Mouse (Mus musculus) ES-E14 (cell line): Measurements from ENCODE around the gene Dedd2. TPM values are rescaled to one million over a fixed set of nuclear protein-coding genes. Genes with fewer than 3 reads are reported as not detected.
A peak's percentile ranks its signal among the peaks of the same experiment; 100 is the strongest.

ENCODE experiments used
- DNase-seq: peaks from one replicate; pipeline ENCODE4 v3.0.0-alpha.2; 2013; ENCODE audit warnings: low read depth, low spot score
- H3K27ac ChIP-seq: 2 replicates; pipeline ENCODE4 v1.5.1; 2012; ENCODE audit warnings: low read depth, mild to moderate bottlenecking, low read length, moderate library complexity, mixed read lengths; ENCODE audit not compliant: poor library complexity, insufficient read depth, severe bottlenecking
- H3K36me3 ChIP-seq: 2 replicates; pipeline ENCODE4 v1.6.1; 2012; ENCODE audit warnings: mild to moderate bottlenecking, low read length, moderate library complexity, mixed read lengths; ENCODE audit not compliant: control insufficient read depth, poor library complexity, insufficient read depth, severe bottlenecking
- H3K4me1 ChIP-seq, 2 experiments: fragments of 150-350 bp in 1 of 2; sonication (generic) in 1 of 2; 2 replicates each; pipeline ENCODE4 v1.6.1; 2012; ENCODE audit warnings: low read length in 2 of 2, mild to moderate bottlenecking in 1 of 2, mixed read lengths in 1 of 2; ENCODE audit not compliant: control insufficient read depth in 2 of 2, insufficient read depth in 2 of 2, poor library complexity in 1 of 2
- H3K4me3 ChIP-seq, 2 experiments: fragments of 150-350 bp in 1 of 2; sonication (generic) in 1 of 2; 2 replicates each; pipeline ENCODE4 v1.5.1; 2012; ENCODE audit warnings: low read length in 2 of 2, low read depth in 1 of 2, mild to moderate bottlenecking in 1 of 2, mixed read lengths in 1 of 2; ENCODE audit not compliant: insufficient read depth in 1 of 2, poor library complexity in 1 of 2, severe bottlenecking in 1 of 2
- H3K9ac ChIP-seq: 2 replicates; pipeline ENCODE4 v1.6.1; 2012; ENCODE audit warnings: low read depth, mild to moderate bottlenecking, low read length, mixed read lengths; ENCODE audit not compliant: poor library complexity, insufficient read depth, severe bottlenecking
- H3K9me3 ChIP-seq: fragments of 150-350 bp; sonication (generic); 2 replicates; pipeline ENCODE4 v1.6.1; 2012; ENCODE audit warnings: low read depth, mild to moderate bottlenecking, low read length; ENCODE audit not compliant: control insufficient read depth, insufficient read depth
- CHD2 ChIP-seq: IDR thresholded peaks from 2 replicates; pipeline ENCODE4 v1.6.1; 2014; ENCODE audit warnings: mild to moderate bottlenecking, low read depth, low read length, inconsistent platforms
- HCFC1 ChIP-seq: IDR thresholded peaks from 2 replicates; pipeline ENCODE4 v1.6.1; 2012; ENCODE audit warnings: low read length, inconsistent platforms, borderline replicate concordance; ENCODE audit not compliant: insufficient read depth
- MAFK ChIP-seq: IDR thresholded peaks from 2 replicates; pipeline ENCODE4 v1.6.1; 2014; ENCODE audit warnings: mild to moderate bottlenecking, low read depth, low read length, inconsistent platforms; ENCODE audit not compliant: insufficient read depth
- ZC3H11A ChIP-seq: IDR thresholded peaks from 2 replicates; pipeline ENCODE4 v1.6.1; 2012; ENCODE audit warnings: low read depth, mild to moderate bottlenecking, inconsistent platforms, low read length, borderline replicate concordance
- ZNF384 ChIP-seq: IDR thresholded peaks from 2 replicates; pipeline ENCODE4 v1.6.1; 2012; ENCODE audit warnings: low read depth, low read length, inconsistent platforms
- in situ Hi-C, 2 experiments: fragments of 600-800 bp; cut with MboI; formaldehyde crosslinking; loops; one replicate each; pipeline ENCODE4 v1.15.1; 2025; ENCODE audit warnings: low sequenced_read_pairs in 2 of 2, inconsistent platforms in 1 of 2; ENCODE audit not compliant: unreplicated experiment in 2 of 2
- total RNA-seq: library from RNA; depleted of rRNA; stranded (reverse); fragments of 300-350 nt; gene quantifications from 2 replicates; pipeline ENCODE4 v1.2.3, GENCODE M21; 2012

The Dedd2 gene
- total RNA-seq, 1 experiment = 22.8 TPM

- Histone ChIP-seq H3K27ac (peak overlapping the region; percentile 71; the same call in 1 of the 2 replicates), H3K4me1 (peaks cover 4 to 47% of the 10 kb centered on the region in 2 experiments; a peak in 2 of 4 replicates), H3K9ac (peak overlapping the region; percentile 57; the same call in 1 of the 2 replicates), H3K9me3 (no peaks in the 10 kb centered on the region), H3K36me3 (no peaks in the 10 kb centered on the region), H3K4me3 (peak overlapping the region; percentile 48 to 60)
- TF ChIP-seq CHD2 (peak; percentile 56; the same call in 1 of the 2 replicates), ZC3H11A (no peak)
- DNase-seq = peak; percentile 70
- in situ Hi-C loops = no loop called here
These were observed 64.8 kb downstream of the Dedd2 start for GRCm38 (mm10) chr7:25155469-25156157.

GRCm38 (mm10) chr7:25154648-25155047, 65.8 kb downstream of the Dedd2 start:
- peaks cover 4 to 54% of the 10 kb centered on the region in 2 experiments; a peak in 2 of 4 replicates for H3K4me1 ChIP-seq
- no peak for DNase-seq
- no peaks in the 10 kb centered on the region for H3K36me3 ChIP-seq
- no peaks in the 10 kb centered on the region for H3K9me3 ChIP-seq
- H3K4me3 ChIP-seq = no peak overlapping the region
- H3K9ac ChIP-seq = no peak overlapping the region
- no peak overlapping the region for H3K27ac ChIP-seq
- TF ChIP-seq MAFK (no peak), CHD2 (no peak), HCFC1 (no peak), ZC3H11A (no peak), ZNF384 (no peak)
- in situ Hi-C loops = no loop called here

- H3K4me1 ChIP-seq = peaks cover 4 to 56% of the 10 kb centered on the region in 2 experiments; a peak in 2 of 4 replicates
- H3K9me3 ChIP-seq = no peaks in the 10 kb centered on the region
- no peaks in the 10 kb centered on the region for H3K36me3 ChIP-seq
- no peak overlapping the region for H3K27ac ChIP-seq
- no peak for DNase-seq
- H3K9ac ChIP-seq = no peak overlapping the region
- TF ChIP-seq ZC3H11A (no peak), MAFK (no peak)
- no peak overlapping the region for H3K4me3 ChIP-seq
- in situ Hi-C loops = no loop called here
These were observed 66.6 kb downstream of the Dedd2 start for GRCm38 (mm10) chr7:25153841-25154240.

GRCm38 (mm10) chr7:25151916-25152556, 68.4 kb downstream of the Dedd2 start:
- Histone ChIP-seq H3K9ac (no peak overlapping the region), H3K36me3 (no peaks in the 10 kb centered on the region), H3K27ac (no peak overlapping the region), H3K9me3 (no peaks in the 10 kb centered on the region), H3K4me3 (no peak overlapping the region), H3K4me1 (peaks cover 4 to 54% of the 10 kb centered on the region in 2 experiments; a peak in 2 of 4 replicates)
- in situ Hi-C loops = no loop called here
- TF ChIP-seq HCFC1 = no peak
- no peak for TF ChIP-seq ZNF384
- TF ChIP-seq ZC3H11A = no peak
- no peak for DNase-seq
